Mouse (Mus musculus) cerebellum, postnatal 10 days (tissue): ENCODE measurements around the gene Slc25a40.
A peak's percentile ranks its signal among the peaks of the same experiment; 100 is the strongest.

Source experiments
- DNase-seq, 2 experiments: peaks; one replicate each; pipeline ENCODE4 v3.0.0; 2021; ENCODE audit warnings: mixed read lengths in 2 of 2

Gene Slc25a40

DNA sequence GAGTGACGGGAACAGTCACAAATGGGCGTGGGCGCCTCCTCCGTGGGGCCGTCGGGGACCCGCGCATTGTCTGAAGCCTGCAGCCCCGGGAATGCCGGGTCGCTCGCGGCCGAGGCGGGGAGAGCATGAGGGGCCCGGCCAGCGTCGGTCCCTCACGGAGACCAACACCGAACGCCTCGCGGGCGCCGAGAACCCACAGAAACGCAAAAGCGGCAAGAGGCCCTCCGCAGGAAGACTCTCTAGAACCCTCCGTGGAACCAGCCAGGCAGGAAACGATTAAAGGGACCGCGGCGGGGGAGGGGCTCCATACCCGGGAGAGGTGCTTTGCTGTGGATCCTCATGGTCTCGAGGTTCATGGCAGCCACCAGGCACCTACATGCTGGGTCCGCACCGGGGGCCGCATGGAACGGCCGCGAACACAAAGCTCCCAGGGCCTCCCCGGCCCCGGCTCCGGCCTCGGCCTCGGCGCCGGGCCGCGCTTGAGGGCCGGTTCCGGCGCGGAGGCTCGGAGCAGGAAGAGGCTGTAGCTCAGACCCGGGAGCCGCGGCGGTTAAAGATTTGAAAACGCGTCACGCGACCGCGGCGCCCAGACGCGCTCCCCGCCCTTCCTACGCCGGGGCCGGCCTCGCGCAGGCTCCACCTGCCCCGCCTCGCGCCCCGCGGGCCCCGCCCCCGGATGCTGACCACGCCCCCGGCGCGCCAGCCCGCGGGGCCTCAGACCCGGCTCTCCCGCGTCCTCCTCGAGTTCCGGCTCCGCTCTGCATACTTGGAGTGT is at the start of gene Slc25a40, which contains the start of gene Dbf4:
TSS of gene Slc25a40 (plus strand) at position 694 of the 775 bp plus-strand sequence.
TSS of gene Dbf4 (minus strand) at position 560 of the 775 bp plus-strand sequence.
- DNase-seq = peak; percentile 96 to 97

DNA sequence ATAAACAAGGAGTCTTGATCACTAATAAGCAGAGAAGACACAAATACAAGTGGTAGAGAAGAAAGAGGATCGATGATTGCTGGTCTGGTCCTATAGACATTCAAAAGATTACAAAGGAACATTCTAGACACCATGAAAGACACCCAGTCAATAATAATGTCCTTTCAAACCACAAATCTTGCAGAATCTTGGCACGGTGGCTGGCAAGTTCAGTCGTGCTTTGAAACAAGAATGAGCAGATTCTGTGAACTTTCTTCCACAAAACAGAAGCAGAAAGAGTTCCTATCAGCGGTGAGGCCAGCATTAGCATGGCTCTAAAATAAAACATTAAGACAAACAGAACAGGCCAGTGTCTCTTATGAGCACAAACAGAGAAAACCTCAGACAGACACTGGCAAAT is 49.2 kb upstream of the Slc25a40 start:
- no peak for DNase-seq

DNA sequence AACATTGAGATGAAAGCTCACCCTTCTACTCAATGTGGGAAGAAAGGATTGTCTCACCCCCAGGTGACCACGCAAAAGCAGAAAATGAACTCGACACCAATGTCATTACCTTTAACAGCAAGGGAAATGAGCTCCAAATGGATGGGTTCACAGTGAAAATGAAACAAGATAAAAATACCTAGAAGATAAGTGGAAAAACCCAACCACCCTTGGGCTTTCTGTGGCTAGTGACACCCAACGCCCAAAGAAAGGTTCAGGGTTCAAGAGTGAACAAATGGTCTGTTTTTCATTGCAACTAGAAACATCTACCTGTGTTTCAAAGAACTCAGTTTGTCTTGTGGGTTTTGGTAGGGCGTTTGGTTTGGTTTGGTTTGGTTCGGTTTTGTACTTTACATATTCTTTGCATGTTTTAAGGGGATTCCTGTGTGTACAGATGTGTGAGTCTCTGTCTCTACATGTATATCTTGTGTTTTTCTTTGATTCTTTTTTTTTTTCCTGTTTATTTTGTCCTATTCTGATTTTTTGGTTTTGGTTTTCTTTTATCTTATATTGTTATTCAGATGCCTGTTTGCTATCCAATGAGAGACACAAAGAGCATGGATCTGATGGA is 48.2 kb upstream of the Slc25a40 start:
- DNase-seq = no peak

DNA sequence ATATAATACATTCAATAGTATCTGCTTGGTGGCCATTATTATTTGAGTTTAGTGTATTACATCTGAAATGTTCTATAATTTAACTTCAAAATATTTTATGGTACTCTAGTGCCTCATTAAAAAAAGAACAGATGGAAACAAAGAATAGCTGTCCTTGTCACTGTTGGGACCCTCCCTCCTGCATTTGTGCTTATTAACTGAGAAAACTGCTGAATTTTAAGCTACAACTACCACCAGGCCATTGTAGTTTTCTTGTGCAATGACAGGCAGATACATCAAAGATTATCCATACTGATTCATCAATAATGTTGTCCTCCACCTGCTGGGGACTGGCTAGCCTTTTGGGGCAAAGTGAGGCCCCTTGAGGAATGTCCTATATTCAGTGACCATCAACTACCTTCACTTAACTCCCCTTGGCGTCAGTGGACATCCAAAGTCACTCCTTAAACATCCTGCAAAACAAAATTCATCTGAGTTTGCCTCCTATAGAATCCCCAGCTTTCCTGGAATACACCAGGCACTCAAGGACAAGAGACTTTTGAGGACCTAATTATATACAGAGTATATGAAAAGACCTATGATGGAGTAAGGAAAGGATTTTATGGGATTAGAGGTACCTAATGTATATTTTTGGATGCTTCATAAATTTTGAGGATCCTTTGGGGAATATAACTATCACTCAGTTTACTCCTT is 28.6 kb upstream of the Slc25a40 start:
- no peak for DNase-seq

DNA sequence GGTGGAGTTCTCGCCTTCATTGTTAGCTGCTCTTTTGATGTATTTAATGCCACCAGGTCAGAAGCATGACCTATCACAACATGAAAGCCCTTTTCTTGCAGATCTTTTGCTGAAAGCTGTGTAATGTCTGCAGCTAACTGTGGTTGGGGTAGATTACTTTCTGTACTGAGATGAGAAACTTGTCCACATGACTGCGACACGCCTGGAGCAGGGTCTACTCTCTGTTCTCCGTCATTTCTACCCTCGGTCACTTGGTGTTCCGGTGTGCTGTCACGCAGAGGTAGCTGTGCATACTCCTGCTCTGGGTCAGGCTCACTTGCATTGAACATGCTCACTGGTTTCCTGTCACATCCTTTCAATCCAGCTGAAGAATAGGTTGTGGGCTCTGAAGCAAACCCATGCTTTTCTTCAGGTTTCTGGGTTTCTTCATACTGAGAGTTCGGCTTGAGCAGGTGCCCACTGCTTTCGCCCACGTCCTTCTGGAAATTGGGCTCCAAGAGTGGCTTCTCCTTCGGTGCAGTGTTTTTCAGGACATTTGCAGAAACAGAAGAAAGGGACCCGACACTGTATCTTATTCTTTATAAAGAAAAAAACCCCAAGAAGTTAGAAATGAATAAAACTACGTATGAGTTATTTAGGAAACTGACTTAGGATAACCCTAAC is 24.9 kb upstream of the Slc25a40 start:
- no peak for DNase-seq

DNA sequence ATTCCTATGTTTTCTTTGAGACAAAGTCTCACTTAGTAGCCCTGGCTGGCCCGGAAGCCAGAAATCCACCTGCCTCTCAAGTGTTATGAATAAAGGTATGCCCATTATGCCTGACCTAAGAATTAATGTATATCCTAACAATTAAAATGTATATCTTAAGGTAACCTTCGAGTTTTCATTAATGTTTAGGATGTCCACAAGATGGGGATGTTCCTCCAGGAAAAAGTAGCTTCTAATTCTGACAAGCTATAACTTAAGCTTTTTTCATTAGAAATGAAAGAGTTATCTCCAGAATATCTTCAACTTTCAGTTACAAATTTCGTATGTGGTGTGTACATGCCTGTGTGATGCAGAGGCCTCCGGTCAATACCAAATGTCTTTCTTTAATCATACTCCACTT is 13.9 kb upstream of the Slc25a40 start:
- DNase-seq = no peak

DNA sequence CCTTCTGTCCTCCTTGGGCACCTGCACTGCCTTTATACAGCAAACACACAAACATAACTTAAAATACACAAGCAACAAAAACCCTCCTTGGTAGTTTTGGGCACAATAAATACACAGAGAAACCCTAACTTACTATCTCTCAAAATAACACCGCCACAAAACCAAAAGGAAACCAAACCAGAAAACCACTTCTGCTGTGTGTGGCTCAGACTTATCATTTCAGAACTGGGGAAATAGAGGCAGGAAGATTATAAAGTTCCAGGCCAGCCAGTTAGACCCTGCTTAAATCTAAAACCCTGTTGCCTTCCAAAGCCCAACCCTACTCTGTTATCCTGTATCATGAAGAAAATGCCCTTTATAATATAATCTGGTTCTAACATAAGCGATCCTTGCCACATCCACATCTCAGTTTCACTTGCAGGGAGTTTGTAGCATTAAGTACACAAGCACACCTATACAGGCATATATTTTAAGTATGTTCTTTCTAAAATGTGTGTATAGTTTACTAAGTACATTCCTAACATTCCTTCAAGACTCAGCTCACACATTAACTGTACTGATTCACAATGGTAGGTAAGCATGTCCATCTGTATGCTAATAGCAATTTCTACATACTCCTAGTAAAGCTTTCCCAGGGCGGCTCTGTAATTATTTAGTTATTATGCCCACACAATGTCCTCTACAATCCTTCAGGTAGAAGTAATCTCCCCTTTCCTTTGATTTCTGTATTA is 5.8 kb upstream of the Slc25a40 start:
- DNase-seq = no peak

DNA sequence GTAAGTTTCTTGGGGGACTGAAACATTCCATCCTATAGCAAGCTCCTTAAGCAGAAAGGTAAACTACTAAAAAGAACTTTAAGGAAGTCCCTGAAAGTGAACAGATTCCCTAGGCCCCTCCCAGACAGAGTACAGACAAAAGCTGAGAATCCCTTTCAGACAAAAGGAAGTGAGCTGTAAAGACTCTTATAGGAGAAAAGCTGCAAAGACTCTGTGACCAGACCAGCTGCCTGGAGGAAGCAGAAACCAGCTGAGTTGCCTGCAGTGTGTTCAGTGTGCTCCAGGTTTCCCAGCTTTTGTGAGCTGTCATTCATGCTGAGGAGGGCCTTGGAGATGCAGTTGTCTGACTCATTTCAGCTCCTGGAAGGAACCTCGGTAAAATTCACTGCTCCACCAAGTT is 5.2 kb upstream of the Slc25a40 start:
- no peak for DNase-seq

DNA sequence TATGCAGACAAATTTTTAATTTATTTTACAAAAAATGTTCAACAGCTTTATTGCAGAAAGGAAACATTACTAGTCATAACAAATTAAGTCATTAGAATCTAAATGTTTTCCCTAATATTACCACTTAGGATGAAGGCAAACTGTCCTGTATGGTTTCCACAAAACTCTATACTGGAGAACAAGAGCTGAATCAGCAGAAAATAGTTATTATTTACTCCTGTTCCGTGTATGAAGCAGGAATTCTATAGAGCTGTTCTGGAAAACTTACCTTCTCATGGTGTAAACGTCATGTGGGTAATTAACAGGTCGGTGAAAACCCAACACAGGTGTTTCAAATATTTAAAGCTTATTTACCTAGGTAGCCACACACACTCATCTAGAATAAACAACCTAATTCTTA is 1.2 kb upstream of the Slc25a40 start:
- DNase-seq = no peak

DNA sequence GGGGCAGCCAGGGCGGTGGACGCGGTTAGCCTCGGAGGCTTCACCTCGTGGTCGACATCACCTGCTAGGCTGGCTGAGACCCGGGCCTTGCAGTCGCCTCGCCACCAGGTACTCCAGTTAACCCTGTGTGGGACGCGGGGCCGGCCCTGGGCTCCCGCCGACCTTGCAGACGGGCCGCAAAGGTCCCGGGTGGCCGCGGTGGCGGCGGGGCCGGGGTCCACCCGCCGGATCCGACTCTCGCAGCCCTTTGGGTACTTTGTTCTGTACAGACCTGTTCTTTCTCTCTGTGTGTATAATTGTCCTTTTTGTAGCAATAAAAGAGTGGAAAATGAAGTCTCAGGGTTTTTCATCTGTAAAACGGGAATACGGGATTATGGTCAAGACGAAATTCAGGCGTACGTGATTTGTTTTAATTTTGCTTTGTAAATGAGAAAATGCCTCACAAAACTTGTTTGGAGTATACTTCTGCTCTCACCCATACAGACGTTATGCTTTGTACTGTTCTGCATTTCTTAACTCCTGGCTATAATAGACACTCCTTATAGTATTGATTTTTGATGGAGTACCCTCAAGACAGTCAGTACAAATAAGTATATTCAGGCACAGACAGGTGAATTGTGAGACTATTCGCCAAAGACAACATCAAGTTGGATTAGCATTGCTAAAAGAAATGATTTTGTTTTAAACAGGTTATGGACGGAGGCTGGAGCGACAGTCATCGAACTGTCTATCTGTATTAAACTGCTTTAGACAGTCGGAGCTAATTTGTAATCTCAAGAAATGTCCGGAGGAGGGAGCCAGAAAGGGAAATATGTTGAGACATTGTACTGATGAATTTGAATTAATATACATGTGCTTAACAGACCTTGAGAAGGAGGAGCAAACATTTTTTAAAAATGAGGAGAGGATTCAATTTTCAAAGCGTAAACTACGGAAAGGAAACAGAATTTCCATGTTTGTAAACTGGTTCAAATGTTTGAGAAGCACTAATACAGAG is 580 bp downstream of the Slc25a40 start:
- DNase-seq = peak; percentile 24 to 45

DNA sequence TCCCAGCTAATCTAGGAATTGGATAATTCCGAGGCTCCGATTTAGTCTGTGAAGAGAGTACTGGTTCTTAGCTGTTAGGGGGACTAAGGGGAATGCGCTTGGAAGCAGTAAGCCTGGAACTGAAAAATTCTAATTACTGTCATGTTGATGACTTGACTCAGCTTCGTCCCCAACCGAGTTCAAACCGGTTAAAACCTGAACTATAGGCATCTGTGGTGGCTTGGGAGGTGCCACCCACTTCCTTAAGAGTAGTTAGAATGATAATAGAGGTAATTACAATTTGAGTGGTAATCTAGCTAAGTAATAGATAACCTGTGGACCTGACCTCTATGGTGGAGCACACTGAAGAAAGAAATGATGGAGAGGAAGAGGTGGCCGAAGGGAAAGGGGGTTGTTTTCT is 1.5 kb downstream of the Slc25a40 start:
- no peak for DNase-seq

DNA sequence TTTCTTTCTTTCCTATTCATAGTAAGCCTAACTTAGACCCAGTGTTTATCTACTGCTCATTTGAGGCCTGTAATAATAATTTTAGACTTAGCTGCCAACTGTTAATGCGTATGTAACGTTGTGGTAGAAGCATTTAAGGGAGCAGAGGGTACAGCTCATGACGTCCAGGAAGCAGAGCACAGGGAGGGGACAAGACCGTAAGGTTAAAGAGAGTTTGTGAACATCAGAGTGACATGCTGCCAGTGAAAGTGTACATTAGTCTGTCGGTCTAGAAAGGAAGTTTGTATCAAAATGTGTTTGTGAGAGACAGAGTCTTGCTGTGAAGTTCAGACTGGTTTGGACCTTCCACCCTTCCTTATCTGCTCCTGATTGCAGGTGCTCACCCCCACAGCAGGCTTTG is 3.2 kb downstream of the Slc25a40 start:
- no peak for DNase-seq

DNA sequence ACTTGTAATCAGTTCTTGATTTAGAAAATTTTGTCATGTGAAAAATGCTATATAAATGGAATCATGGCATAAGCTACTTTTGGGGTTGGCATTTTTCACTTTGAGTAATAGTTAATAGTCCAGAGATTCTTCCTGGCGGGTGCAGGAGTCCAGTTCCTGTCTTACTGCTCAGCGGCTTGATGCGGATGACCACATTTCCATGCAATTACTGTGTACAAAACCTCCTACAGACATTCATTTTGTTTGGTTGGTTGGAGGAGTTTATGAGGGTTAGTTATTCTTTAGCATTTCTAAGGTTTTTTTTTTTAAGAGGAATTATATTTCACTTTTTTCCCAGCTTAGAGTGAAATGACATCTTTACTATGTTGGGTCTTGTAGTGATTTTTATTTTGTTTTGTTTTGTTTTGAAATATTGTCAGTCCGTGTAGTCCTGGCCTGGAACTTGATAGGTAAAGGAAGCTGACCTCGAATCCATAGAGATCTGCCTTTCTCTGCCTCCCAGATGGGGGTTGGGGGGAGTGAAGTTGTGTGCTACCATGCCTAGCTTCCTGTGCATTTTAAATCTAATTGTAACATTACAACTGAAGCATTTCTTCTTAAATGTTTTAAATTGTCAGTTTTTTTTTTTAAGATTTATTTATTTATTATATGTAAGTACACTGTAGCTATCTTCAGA is 15.0 kb downstream of the Slc25a40 start:
- DNase-seq = no peak

DNA sequence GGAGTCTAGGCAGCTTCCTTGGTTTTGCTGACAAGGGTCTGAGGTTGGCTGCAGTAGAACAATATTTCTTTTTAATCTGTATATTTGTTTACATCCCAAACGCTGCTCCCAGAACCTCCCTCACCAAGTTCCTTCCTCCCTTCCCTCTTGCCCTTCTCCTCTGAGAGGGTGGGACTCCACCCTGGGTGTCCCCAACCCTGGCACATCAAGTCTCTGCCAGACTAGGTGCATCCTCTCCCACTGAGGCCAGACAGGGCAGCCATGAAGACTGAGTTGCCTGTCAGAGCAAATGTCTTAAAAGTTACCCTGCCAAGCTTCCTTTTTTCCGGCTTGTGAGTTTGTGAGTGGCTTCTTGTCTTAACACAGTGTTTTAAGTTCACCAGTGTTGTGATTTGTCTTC is 16.4 kb downstream of the Slc25a40 start:
- DNase-seq = no peak

DNA sequence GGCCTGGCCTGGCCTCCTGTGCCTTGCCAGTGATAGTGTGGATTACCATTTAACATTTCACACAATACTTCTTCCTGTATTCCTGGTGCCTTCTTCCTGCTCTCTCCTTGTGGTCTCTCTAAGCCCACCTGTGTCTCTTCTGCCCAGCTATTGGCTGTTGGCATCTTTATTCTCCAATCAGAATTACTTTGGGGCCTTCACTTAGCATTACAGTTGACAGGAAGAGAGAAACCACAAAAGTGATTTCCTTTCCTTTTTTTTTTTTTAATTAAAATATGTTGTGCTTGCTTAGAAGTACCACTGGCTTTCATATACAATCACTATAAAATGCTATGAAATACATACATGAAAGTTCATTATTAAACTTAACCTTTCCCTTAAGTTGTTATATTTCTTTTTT is 32.9 kb downstream of the Slc25a40 start:
- no peak for DNase-seq

DNA sequence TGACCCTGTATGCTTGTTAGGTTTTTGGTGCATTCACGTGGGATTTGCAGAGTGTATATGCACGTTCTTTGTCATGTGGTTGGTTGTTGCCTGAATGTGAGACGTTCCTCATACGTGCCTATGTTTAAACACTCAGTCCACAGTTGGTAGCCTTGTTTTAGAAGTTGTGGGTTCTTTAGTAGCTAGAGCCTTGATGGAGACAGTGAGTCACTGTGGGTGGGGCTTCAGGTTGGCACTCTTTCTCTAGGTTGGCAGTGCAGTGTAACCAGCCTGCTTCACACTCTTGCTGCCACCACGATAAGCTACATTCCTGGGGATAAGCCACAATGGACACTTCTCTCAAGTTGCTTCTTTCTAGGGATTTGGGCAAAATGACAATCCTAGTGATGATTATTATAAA is 33.9 kb downstream of the Slc25a40 start:
- DNase-seq = no peak

DNA sequence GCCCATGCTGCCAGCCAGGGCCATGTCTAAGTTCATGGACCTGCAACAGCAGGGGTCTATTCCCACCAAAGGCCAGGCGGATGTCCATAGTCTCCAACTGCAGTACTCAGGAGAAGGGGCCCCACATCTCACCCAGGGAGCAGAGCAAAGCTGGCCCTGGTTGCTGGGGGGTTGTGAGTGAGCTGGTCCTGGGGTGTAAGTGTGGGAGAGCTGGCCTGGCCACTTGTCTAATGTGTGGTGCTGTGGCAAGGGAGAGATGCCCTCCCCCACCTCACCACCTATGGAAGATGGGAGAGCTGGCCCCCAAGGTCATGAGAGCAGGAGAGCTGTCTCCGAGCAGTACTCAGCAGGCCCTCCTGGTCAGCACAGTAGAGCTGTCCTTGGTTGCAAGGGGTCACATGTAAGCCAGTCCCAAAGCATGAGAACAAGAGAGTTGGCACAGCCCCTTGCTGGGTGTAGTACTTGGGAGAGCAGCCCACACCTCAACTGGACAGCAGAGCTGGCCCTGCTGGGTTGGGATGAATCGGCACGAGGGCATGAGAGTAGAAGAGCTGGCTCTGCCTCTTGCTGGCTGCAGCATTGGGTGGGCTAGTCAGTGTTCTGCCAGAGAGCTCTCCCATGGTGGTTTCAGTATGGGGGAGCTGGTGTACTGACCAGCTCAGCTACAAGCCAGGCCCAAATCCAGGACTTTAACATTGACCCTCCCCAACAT is 65.5 kb downstream of the Slc25a40 start:
- DNase-seq = no peak

DNA sequence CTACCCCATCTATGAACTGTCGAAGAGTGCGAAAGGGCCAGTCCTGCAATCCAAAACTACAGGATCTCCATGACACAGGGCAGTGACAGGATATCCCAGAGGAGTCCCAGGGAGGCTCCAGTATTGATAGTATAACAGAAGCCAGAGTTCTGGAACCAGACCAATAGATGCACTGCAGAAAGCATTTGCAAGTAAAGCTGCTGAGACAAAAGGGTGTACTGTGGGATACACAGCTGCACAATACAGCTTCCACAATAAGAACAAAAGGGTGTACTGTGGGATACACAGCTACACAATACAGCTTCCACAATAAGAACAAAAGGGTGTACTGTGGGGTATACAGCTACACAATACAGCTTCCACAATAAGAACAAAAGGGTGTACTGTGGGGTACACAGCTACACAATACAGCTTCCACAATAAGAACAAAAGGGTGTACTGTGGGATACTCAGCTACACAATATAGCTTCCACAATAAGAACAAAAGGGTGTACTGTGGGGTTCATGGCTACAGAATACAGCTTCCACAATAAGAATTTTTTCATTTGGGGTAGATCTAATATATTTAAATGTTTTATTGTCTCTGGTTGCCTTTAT is 66.1 kb downstream of the Slc25a40 start:
- no peak for DNase-seq

DNA sequence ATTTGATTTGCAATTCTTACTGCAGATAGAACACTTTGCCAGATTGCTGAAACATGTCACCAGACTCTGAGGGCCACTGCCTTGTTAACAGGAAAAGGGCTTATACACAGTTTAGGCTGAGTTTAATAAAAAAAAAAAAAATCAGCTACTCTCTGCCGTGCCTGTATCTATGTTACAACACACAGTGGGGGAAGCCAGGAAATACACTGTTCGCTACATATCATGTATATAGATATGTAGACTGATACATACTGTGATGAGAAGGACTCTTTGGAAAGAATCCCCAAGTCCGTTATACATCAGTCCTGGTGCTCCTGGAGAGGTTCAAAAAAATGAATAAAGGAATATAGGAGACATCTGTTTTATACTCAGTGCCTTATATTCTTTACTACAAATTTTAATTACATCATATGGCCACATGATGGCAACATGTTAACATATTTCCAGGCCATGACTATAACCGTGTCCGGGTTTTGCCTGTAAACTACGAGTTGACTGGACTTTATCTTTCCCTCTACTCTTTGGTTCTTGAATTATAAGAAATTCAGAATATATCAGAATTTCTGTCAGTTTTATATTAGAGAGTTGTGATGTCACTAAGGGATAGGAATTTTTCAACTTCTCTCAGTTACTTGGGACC is 66.9 kb downstream of the Slc25a40 start:
- peak in 1 of 2 experiments; percentile 50 for DNase-seq
